Mouse (Mus musculus) left cerebral cortex, adult 2 months (tissue): ENCODE results near the gene Nxpe3. TPM values are rescaled to one million over a fixed set of nuclear protein-coding genes. Genes with fewer than 3 reads are reported as not detected.
A peak's percentile ranks its signal among the peaks of the same experiment; 100 is the strongest.
"Not testable (repeated sequence)": the region's sequence is repeated elsewhere in the genome, so short reads cannot be mapped to it uniquely, and the experiment has no call there.

ENCODE experiments used
- DNase-seq, 2 experiments: peaks; one replicate each; pipeline ENCODE4 v3.0.0; 2021 to 2022; ENCODE audit warnings: low spot score in 2 of 2, mixed read lengths in 1 of 2; ENCODE audit errors: extremely low spot score in 1 of 2
- H3K27ac ChIP-seq: fragments of 200-600 bp; 2 replicates; pipeline ENCODE4 v1.8.1; 2022
- H3K4me3 ChIP-seq: fragments of 200-600 bp; 2 replicates; pipeline ENCODE4 v1.8.1; 2022
- CTCF ChIP-seq: fragments of 200-600 bp; IDR thresholded peaks from 2 replicates; pipeline ENCODE4 v1.8.1; 2022; ENCODE audit warnings: antibody characterized with exemption, mild to moderate bottlenecking, moderate library complexity
- intact Hi-C: fragments of 180-260 bp; cut with DNase I; formaldehyde crosslinking; loops from one replicate; pipeline ENCODE4 v1.15.1; 2025
- total RNA-seq, 2 experiments: library from RNA; stranded (reverse); gene quantifications; 2 replicates each; pipeline ENCODE4 v1.2.3; 2021

The Nxpe3 gene
- total RNA-seq, 2 experiments from 2014 or later = 9.4 to 10.9 TPM

DNA sequence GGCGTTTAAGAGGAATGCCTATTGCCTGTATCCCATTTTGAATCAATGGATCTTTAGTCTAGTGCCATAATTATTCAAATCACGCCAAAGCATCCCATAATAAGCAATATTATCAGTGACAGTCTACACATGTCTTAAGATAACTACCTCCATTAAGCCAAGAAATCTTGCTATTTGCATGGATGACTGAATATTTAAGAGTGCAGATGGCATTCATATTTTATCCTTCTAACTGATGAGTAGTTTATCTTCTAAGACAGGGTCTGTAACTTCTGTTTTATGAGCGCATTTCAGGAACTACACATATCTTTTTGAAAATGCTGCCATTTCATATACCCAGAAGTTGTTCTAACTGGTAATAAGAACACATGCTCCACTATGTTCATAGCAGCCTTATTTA is 50.2 kb downstream of the Nxpe3 start:
- Histone ChIP-seq H3K27ac (no peak overlapping the region), H3K4me3 (no peak overlapping the region)
- no peak for TF ChIP-seq CTCF
- DNase-seq = no peak
- intact Hi-C loops = no loop called here

GRCm38 (mm10) chr16:55843919-55844318 is 51.2 kb downstream of the Nxpe3 start:
- DNase-seq = no peak
- intact Hi-C loops = no loop called here
- no peak for TF ChIP-seq CTCF
- Histone ChIP-seq H3K4me3 (no peak overlapping the region), H3K27ac (no peak overlapping the region)

GRCm38 (mm10) chr16:55843134-55843533 is 52.0 kb downstream of the Nxpe3 start:
- no peak for DNase-seq
- Histone ChIP-seq H3K27ac (no peak overlapping the region), H3K4me3 (no peak overlapping the region)
- intact Hi-C loops = no loop called here
- TF ChIP-seq CTCF = no peak

- intact Hi-C loops = no loop called here
- TF ChIP-seq CTCF = no peak
- Histone ChIP-seq H3K27ac (no peak overlapping the region), H3K4me3 (no peak overlapping the region)
- DNase-seq = no peak
Observed at GRCm38 (mm10) chr16:55841506-55841905, 53.6 kb downstream of the Nxpe3 start.

- no peak for TF ChIP-seq CTCF
- peak within 1 kb of the TSS; percentile 75 for H3K4me3 ChIP-seq
- peak; percentile 65 to 75 for DNase-seq
- H3K27ac ChIP-seq = peak within 1 kb of the TSS; percentile 96
- intact Hi-C loops = loop anchor here (2.0 kb wide), 1 partner anchor 16 kb away; no protein-coding TSS in a partner anchor
Observed at GRCm38 (mm10) chr16:55838510-55839474, 56.3 kb downstream of the Nxpe3 start, which contains the start of gene Nfkbiz. TSS of gene Nfkbiz (minus strand) at chr16:55838899.

DNA sequence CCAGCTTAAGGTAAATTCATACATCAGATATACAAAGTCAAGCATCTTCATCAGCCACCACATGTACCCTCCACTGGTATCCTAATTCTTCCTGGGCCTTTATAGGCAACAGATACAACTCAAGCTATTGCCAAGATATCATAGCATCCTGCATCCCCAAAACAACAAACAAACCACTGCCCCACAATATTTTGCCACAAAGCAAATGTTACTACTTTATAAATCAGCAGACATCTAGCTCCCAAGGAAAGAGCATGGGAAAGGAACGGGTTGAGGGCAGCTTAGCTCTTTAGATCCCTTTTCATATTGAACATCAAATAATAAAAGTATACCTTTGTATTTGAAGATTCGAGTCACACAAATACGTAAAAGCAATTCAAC is 57.0 kb downstream of the Nxpe3 start:
- no peak for DNase-seq
- TF ChIP-seq CTCF = no peak
- H3K4me3 ChIP-seq = peak overlapping the region; percentile 75
- peak overlapping the region; percentile 96 for H3K27ac ChIP-seq
- intact Hi-C loops = loop anchor here (2.0 kb wide), 1 partner anchor 15 kb away; no protein-coding TSS in a partner anchor

DNA sequence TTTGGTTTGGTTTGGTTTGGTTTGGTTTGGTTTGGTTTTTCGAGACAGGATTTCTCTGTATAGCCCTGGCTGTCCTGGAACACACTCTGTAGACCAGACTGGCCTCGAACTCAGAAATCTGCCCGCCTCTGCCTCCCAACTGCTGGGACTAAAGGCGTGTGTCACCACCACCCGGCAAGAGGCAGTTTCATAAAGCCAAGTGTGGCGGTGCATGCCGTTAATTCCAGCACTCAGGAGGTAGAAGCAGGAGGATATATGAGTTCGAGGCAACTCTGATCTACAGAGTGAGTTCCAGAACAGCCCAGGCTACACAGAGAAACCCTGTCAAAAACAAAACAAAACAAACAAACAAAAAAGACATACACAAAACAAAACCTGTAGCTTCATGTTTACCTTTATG is 57.4 kb downstream of the Nxpe3 start:
- intact Hi-C loops = loop anchor here (2.0 kb wide), 1 partner anchor 15 kb away; no protein-coding TSS in a partner anchor
- not testable (repeated sequence) for H3K4me3 ChIP-seq, DNase-seq, H3K27ac ChIP-seq

DNA sequence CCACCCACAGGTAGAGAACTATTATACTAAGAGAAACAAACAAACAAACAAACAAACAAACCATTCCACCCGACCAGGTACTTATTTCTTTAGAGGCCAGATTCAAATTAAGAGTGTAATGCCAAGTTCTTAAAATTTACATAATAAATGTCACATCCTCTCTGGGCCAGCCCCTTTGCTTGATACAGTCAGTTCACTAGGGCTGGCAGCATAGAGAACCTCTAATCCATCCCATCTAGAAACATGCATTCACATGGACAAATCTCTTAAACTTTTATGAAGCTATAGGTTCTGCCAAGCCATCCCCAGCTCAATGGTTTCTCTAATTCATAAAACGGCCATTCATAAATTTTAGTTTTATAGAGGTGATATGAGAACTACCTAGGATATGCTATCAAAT is 57.9 kb downstream of the Nxpe3 start:
- intact Hi-C loops = no loop called here

GRCm38 (mm10) chr16:55835798-55836197 is 59.3 kb downstream of the Nxpe3 start:
- Histone ChIP-seq H3K4me3 (no peak overlapping the region), H3K27ac (no peak overlapping the region)
- TF ChIP-seq CTCF = no peak
- no peak for DNase-seq
- intact Hi-C loops = no loop called here

More for the DNA sequence above, 57.9 kb downstream of the Nxpe3 start:
- no peak overlapping the region for H3K4me3 ChIP-seq
- H3K27ac ChIP-seq = no peak overlapping the region
- no peak for TF ChIP-seq CTCF
- no peak for DNase-seq

DNA sequence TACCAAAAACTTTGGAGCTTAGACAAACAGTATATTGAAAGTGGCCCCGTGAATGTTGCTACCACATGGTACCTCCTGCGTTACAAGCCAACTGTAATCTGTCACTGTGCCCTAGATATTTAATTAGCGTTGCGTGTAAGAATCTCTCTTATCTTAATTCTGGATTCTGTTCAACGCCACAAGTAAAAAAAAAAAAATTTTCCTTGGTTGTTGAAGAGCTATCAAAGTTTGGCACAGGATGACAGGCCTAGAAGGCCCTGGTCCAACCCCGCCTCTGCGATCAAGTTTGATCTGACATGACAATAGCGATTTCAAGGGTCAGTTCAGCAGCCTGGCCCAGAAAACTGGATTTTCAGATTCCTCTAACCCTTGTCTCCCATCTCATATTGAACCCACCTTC is 62.5 kb downstream of the Nxpe3 start:
- no peak for DNase-seq
- intact Hi-C loops = no loop called here
- Histone ChIP-seq H3K27ac (no peak overlapping the region), H3K4me3 (no peak overlapping the region)
- no peak for TF ChIP-seq CTCF

- Histone ChIP-seq H3K27ac (no peak overlapping the region), H3K4me3 (no peak overlapping the region)
- DNase-seq = no peak
- intact Hi-C loops = no loop called here
- TF ChIP-seq CTCF = no peak
Observed at GRCm38 (mm10) chr16:55832040-55832439, 63.0 kb downstream of the Nxpe3 start.

DNA sequence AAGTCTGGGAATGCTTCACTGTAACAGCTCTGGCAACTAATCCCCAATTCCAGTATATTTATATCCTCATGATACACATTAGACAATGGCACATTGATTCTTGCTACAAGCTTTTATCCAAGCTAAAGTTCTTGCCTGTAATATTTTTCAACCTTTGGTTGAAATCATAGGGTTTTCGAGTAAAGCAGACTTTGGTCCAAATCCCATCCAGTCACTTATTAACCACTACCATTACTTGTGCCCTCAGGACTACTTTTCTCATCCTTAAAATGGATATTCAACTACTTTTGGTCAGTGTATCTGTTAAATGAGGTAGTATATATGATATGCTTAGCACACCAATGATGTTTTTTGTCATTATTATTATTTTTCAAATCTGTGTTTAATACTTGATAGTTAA is 63.6 kb downstream of the Nxpe3 start:
- TF ChIP-seq CTCF = no peak
- no peak for DNase-seq
- intact Hi-C loops = no loop called here
- no peak overlapping the region for H3K4me3 ChIP-seq
- no peak overlapping the region for H3K27ac ChIP-seq
